Mouse (Mus musculus): ENCODE measurements around the gene Nyap1. TPM values are rescaled to one million over a fixed set of nuclear protein-coding genes. Genes with fewer than 3 reads are reported as not detected.

Gene Nyap1
- total RNA-seq, 2 experiments from 2014 or later: 4.9 to 6.5 TPM

DNA sequence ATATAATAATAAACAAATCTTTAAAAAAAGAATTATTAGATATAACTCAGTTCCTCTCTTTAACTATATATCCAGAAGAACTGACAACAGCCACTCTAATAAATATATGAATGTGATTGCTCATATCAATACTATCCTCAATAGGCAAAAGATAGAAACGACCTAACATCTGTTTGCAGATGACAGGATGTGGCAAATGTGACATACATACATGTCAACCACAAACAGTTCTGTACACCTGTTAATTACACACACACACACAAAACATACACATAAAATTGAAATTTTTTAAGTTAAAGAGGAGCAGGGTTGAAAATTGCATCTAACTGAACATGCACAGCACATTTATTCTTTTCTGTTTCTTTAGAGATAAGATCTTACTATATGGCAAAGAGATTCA, 49.5 kb downstream of the Nyap1 start:
- DNase-seq: no peak

GRCm38 (mm10) chr5:137690531-137690930, 50.9 kb downstream of the Nyap1 start:
- no peak for DNase-seq

- no peak for DNase-seq
Measured at GRCm38 (mm10) chr5:137689974-137690373, 51.4 kb downstream of the Nyap1 start.

GRCm38 (mm10) chr5:137686127-137686790, 55.1 kb downstream of the Nyap1 start:
- DNase-seq: no peak

- no peak for DNase-seq
Measured at GRCm38 (mm10) chr5:137685653-137686052, 55.8 kb downstream of the Nyap1 start.

GRCm38 (mm10) chr5:137684294-137685123, 56.9 kb downstream of the Nyap1 start, which contains the start of gene Agfg2:
TSS of gene Agfg2 (minus strand) at chr5:137684726.
- DNase-seq: peak; percentile 98

DNA sequence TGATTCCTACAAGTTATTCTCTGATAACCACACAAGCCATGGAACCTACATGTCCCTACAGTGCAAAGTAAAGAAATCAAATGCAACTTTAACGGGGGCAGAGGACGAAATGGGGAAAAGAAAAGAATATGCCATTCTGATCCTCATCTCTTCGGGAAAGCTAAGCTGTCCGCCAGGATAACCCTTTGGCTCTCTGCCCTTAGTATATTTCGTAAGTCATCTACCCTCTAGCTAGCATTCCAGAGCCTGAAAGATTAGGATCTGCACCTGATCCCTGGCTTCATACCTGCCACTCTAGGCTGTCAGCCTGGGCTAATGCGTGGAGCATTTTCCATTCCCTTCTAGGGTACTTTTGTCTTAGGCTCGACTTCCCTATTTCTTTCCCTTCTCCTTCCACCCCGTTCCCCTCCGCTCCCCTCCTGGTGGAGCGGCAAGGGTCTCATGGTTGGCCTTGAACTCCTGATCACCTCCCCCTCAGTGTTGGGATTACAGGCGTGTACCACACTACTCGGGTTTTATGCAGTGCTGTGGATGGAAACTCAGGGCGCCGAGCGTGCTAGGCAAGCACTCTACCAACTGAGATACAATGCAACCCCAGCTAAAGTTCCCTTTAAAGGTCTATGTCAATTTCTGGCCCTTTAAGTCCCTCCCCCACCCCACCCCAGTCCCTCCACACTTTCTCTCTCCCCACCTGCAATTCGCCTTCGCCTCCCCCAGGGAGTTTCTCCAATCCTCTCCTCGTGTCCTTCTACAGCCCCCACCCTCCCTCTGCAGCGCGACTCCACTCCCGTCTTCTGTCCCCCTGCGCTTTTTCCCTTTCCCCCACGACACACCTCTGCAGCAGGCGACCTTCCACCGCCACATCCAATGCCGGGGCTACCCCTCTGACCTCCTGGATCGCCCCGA, 57.8 kb downstream of the Nyap1 start:
- DNase-seq: peak; percentile 41

- no peak for DNase-seq
Measured at GRCm38 (mm10) chr5:137682526-137682925, 58.9 kb downstream of the Nyap1 start.

Other genes with a start within 250 kb of the Nyap1 start
- 10 to 100 TPM; 23.8 to 27.2 TPM for gene Pop7, start 239.1 kb downstream of the Nyap1 start, total RNA-seq (2021)
- 10 to 100 TPM; 24.2 to 39.1 TPM for gene Gigyf1, start 223.1 kb downstream of the Nyap1 start, total RNA-seq (2021)
- not detected for gene Epo, start 208.4 kb downstream of the Nyap1 start, total RNA-seq (2021)
- gene Gnb2, start 208.1 kb downstream of the Nyap1 start, total RNA-seq (2021): 100 to 1,000 TPM; 592 to 682 TPM
- gene Actl6b, start 188.1 kb downstream of the Nyap1 start, total RNA-seq (2021): 1 to 10 TPM; 3.2 to 4.6 TPM
- gene Tfr2, start 171.8 kb downstream of the Nyap1 start, total RNA-seq (2021): 10 to 100 TPM; 18.8 to 42.1 TPM
- 10 to 100 TPM; 43.3 to 47.4 TPM for gene Mospd3, start 140.5 kb downstream of the Nyap1 start, total RNA-seq (2021)
- 100 to 1,000 TPM; 347 to 368 TPM for gene Pcolce, start 127.8 kb downstream of the Nyap1 start, total RNA-seq (2021)
- 1 to 10 TPM in 1 of 2 experiments, under 1 TPM in 1; 0.51 to 1.2 TPM for gene Fbxo24, start 112.6 kb downstream of the Nyap1 start, total RNA-seq (2021)
- gene Lrch4, start 112.5 kb downstream of the Nyap1 start, total RNA-seq (2021): 10 to 100 TPM; 25.0 to 29.9 TPM
- 10 to 100 TPM in 1 of 2 experiments, 1 to 10 TPM in 1; 5.7 to 10.6 TPM for gene Gm20605, start 112.4 kb downstream of the Nyap1 start, total RNA-seq (2021)
- gene Sap25, start 100.3 kb downstream of the Nyap1 start, total RNA-seq (2021): 1 to 10 TPM; 4.2 to 9.7 TPM
- gene Irs3, start 95.9 kb downstream of the Nyap1 start, total RNA-seq (2021): 1 to 10 TPM; 2.1 to 4.0 TPM
- 10 to 100 TPM; 21.0 to 21.9 TPM for gene Agfg2, start 56.9 kb downstream of the Nyap1 start, total RNA-seq (2021)
- 100 to 1,000 TPM in 1 of 2 experiments, 10 to 100 TPM in 1; 88.3 to 101 TPM for gene Tsc22d4, start 4.1 kb upstream of the Nyap1 start, total RNA-seq (2021)
- 10 to 100 TPM; 21.6 to 23.1 TPM for gene Ppp1r35, start 37.2 kb upstream of the Nyap1 start, total RNA-seq (2021)
- 10 to 100 TPM; 43.5 to 47.9 TPM for gene Mepce, start 46.0 kb upstream of the Nyap1 start, total RNA-seq (2021)
- gene Zcwpw1, start 46.2 kb upstream of the Nyap1 start, total RNA-seq (2021): 1 to 10 TPM; 5.9 to 6.7 TPM
- 1 to 10 TPM; 1.6 to 2.8 TPM for gene Pilra, start 94.7 kb upstream of the Nyap1 start, total RNA-seq (2021)
- 1 to 10 TPM; 1.5 to 2.1 TPM for gene Pilrb1, start 116.5 kb upstream of the Nyap1 start, total RNA-seq (2021)
- gene Pilrb2, start 130.2 kb upstream of the Nyap1 start, total RNA-seq (2021): 1 to 10 TPM; 2.0 to 2.2 TPM
- gene Cyp3a13, start 180.0 kb upstream of the Nyap1 start, total RNA-seq (2021): 1 to 10 TPM; 3.0 to 8.2 TPM
- gene Gjc3, start 221.5 kb upstream of the Nyap1 start, total RNA-seq (2021): 1 to 10 TPM; 1.2 to 2.2 TPM
- 100 to 1,000 TPM in 1 of 2 experiments, 10 to 100 TPM in 1; 48.9 to 125 TPM for gene Azgp1, start 239.9 kb upstream of the Nyap1 start, total RNA-seq (2021)